In genomic region chr2:45108521-45109091, GRCm38 (mm10) we compare ENCODE assay signal across 8 mouse cellular contexts. TPM values are rescaled to one million over a fixed set of nuclear protein-coding genes. Genes with fewer than 3 reads are reported as not detected.
A peak's percentile ranks its signal among the peaks of the same experiment; 100 is the strongest.
DNase-seq lines count a peak whose midpoint lies in the region; ATAC-seq and TF ChIP-seq lines count a peak whose summit lies in the region.

No protein-coding gene starts in this region.

- H3K36me3 ChIP-seq in kidney, adult 2 months (ENCODE audit: control insufficient read depth, insufficient read depth, low read length), result no peaks in the 10 kb centered on the region; the same call in 1 of the 2 replicates
- no peaks in the 10 kb centered on the region for H3K36me3 ChIP-seq in lung, embryonic 15.5 days

- 3% methylated on average over 25 of the region's 25 CpGs for WGBS in kidney, adult 2 months
- WGBS in lung, embryonic 15.5 days, result 0% methylated on average over 25 of the region's 25 CpGs

- peak; percentile 60 for DNase-seq in kidney, adult 2 months
- DNase-seq in kidney, adult 9 months, result no peak
- peak; percentile 75 for DNase-seq in adrenal gland, postnatal 14 days
- DNase-seq in gastrocnemius, adult 18-20 months (ENCODE audit: low spot score), result peak; percentile 53
- DNase-seq in retina, postnatal 1 day, result peak; percentile 72
- no peak for DNase-seq in cerebellum, adult 8-10 months

- no peaks in the 10 kb centered on the region for H3K27me3 ChIP-seq in kidney, adult 2 months (replicated peaks; ENCODE audit: control insufficient read depth, insufficient read depth, low read length)
- peaks cover 13% of the 10 kb centered on the region for H3K27me3 ChIP-seq in lung, embryonic 15.5 days

- no peak for TF ChIP-seq POLR2A in kidney, adult 2 months (IDR thresholded peaks at IDR 0.05; ENCODE audit: low read depth, low read length)

- TF ChIP-seq CTCF in kidney, adult 2 months (conservative IDR thresholded peaks at IDR 0.05; ENCODE audit: insufficient read depth, insufficient read length, low read depth, low read length), result no peak

- H3K4me1 ChIP-seq in kidney, adult 2 months (ENCODE audit: control insufficient read depth, insufficient read depth, low read length), result peaks cover 11% of the 10 kb centered on the region; the same call in 1 of the 2 replicates
- peaks cover 15% of the 10 kb centered on the region for H3K4me1 ChIP-seq in lung, embryonic 15.5 days

- no peaks in the 10 kb centered on the region for H3K9me3 ChIP-seq in lung, embryonic 15.5 days

- peak overlapping the region; percentile 78 for H3K27ac ChIP-seq in kidney, adult 2 months (ENCODE audit: insufficient read depth, low read depth, low read length)
- H3K27ac ChIP-seq in lung, embryonic 15.5 days, result peak overlapping the region; percentile 96

- peak overlapping the region; percentile 74 for H3K4me2 ChIP-seq in lung, embryonic 15.5 days

- peak overlapping the region; percentile 86 for H3K9ac ChIP-seq in lung, embryonic 15.5 days

- peak overlapping the region; percentile 94 for H3K4me3 ChIP-seq in kidney, adult 2 months (ENCODE audit: insufficient read depth, low read depth, low read length)
- H3K4me3 ChIP-seq in lung, embryonic 15.5 days, result peak overlapping the region; percentile 73

- peak; percentile 47 for ATAC-seq in inflammation-experienced regulatory T-cells, adult 6 months
- ATAC-seq in lung, embryonic 15.5 days (ENCODE audit: borderline replicate concordance, extremely low read depth, low FRiP score, low TSS enrichment), result peak; percentile 36

RNA-seq across cellular contexts. Expression of gene Zeb2, which starts 8.6 kb away (rescaled TPM):
- 22.7 and 25.6 TPM in 2 replicates for polyA plus RNA-seq in kidney, adult 2 months (2012; rRNA removed)
- 153 and 158 TPM in 2 replicates for total RNA-seq in adrenal gland, postnatal 14 days (2021)
- 10 to 100 TPM; 34.8 to 49.2 TPM for total RNA-seq in gastrocnemius, adult 18-20 months (2021)
- 1 to 10 TPM in 1 of 3 experiments, under 1 TPM in 2; 0.66 to 6.7 (median 0.91) TPM for polyA plus RNA-seq in inflammation-experienced regulatory T-cells, adult 6 months (2017; shearing (Covaris generic))
- polyA plus RNA-seq in lung, embryonic 15.5 days (2015; fragmentation: Nextera tagmentation; extraction: Ambion mirVana), result 79.9 and 94.7 TPM in 2 replicates

Comparison
In these comparisons a context has a peak if more than half of its experiments do, and no peak if none do; other contexts are left out.
1. DNase-seq: peak in kidney, adult 2 months (single experiment), adrenal gland, postnatal 14 days (single experiment), gastrocnemius, adult 18-20 months (single experiment) and retina, postnatal 1 day (single experiment); none in kidney, adult 9 months (single experiment) and cerebellum, adult 8-10 months (single experiment).